Mouse (Mus musculus): Measurements from ENCODE around the gene Rtn1. TPM values are rescaled to one million over a fixed set of nuclear protein-coding genes. Genes with fewer than 3 reads are reported as not detected.
"Not testable (repeated sequence)": the region's sequence is repeated elsewhere in the genome, so short reads cannot be mapped to it uniquely, and the experiment has no call there.

Gene Rtn1
- total RNA-seq, 2 experiments from 2014 or later, result 29.8 to 52.9 TPM

- DNase-seq, result no peak
Observed at GRCm38 (mm10) chr12:72324210-72324871, 84.5 kb downstream of the Rtn1 start.

DNA sequence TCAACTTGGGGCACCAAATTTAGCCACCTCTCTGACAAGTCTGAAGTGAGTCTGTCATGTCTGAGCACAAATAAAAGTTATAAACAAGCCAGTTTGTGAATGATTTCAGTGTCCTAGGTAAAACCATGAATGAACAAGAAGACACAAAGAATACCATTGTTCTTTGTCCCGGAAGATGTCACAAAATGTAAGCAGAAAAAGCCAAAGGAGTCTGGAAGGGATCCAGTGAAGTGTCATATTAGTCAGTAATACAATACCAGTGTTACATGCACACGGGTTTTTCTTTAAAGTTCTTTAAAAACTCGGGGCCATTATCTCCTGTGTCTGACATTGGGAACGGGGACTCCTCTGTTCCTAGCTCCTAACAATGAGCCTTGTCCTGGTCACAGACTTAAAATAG is 85.1 kb downstream of the Rtn1 start:
- DNase-seq, result no peak

- DNase-seq, result no peak
Observed at GRCm38 (mm10) chr12:72315732-72316465, 93.0 kb downstream of the Rtn1 start.

- DNase-seq, result no peak
Observed at GRCm38 (mm10) chr12:72310818-72311217, 98.0 kb downstream of the Rtn1 start.

DNA sequence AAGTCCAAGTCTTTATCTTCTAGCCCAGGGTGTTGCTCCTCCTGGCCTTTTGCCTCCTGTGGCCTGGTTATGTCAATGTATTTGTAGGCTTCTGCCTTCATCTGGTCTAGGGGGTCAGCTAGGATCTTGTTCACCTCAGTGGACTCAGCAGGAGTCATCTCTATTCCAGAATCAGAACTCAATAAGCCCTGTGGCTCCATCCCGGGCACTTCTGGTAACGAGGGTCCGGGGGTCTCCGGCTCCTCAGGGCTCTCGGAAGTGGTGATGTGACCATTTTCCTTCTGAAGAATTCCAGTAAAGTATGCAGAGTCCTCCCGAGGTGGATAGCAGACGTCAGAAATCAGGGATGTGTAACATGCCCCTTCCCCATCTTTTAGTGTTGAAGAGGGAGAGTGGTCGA is 100.3 kb downstream of the Rtn1 start:
- DNase-seq, result no peak

- DNase-seq, result no peak
Observed at GRCm38 (mm10) chr12:72306281-72306680, 102.6 kb downstream of the Rtn1 start.

GRCm38 (mm10) chr12:72305421-72305820 is 103.4 kb downstream of the Rtn1 start:
- no peak for DNase-seq

GRCm38 (mm10) chr12:72304985-72305384 is 103.9 kb downstream of the Rtn1 start:
- no peak for DNase-seq

GRCm38 (mm10) chr12:72304347-72304688 is 104.5 kb downstream of the Rtn1 start:
- no peak for DNase-seq

- no peak for DNase-seq
Observed at GRCm38 (mm10) chr12:72303624-72304346, 105.1 kb downstream of the Rtn1 start.

GRCm38 (mm10) chr12:72301431-72301830 is 107.4 kb downstream of the Rtn1 start:
- no peak for DNase-seq

DNA sequence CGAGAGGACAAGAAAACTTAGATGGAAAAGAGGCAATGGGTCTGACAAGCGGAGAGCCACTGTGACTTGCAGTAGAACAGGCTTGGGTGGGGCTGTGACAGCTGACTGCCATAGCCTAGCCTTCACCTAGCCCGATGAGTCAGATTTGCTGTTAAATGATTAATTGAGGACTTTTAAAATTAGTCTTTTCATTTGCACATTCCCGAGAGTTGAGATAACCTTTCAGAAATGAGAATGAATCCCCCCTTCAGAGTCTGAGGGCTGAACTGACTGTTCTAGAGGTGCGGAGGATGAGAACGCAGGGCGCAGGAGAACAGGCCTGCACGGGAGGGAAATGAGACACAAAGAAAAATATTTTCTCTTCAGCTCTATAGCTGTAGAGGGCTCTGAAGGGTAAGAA is 107.9 kb downstream of the Rtn1 start:
- no peak for DNase-seq

- no peak for DNase-seq
Observed at GRCm38 (mm10) chr12:72298222-72298621, 110.6 kb downstream of the Rtn1 start.

GRCm38 (mm10) chr12:72296552-72296951 is 112.3 kb downstream of the Rtn1 start:
- no peak for DNase-seq

- not testable (repeated sequence) for DNase-seq
Observed at GRCm38 (mm10) chr12:72293185-72293584, 115.7 kb downstream of the Rtn1 start.

- DNase-seq, result no peak
Observed at GRCm38 (mm10) chr12:72292566-72292965, 116.3 kb downstream of the Rtn1 start.

DNA sequence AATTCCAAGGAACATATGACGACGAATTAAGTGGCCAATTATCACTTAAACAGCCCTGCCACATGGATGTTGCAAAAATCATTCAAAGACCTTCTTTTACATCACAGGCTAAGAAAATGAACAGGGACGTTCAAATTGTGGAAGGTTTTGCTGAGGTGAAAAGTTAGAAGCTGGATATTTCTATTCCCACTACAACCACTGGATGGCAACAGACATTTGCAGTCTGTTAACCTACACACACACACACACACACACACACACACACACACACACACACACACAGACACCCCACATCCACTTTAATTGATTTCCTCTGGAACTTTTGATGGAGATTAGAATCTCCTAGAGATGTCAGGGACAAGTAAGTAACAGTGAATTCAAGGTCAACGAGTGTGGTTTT is 117.6 kb downstream of the Rtn1 start:
- no peak for DNase-seq

- DNase-seq, result no peak
Observed at GRCm38 (mm10) chr12:72288215-72288614, 120.6 kb downstream of the Rtn1 start.

GRCm38 (mm10) chr12:72287332-72288004 is 121.4 kb downstream of the Rtn1 start:
- no peak for DNase-seq

- no peak for DNase-seq
Observed at GRCm38 (mm10) chr12:72285366-72286345, 123.2 kb downstream of the Rtn1 start.

- DNase-seq, result no peak
Observed at GRCm38 (mm10) chr12:72284576-72284975, 124.3 kb downstream of the Rtn1 start.

All from adrenal gland, postnatal 10 days (tissue).